Comparison of ENCODE assay signal across 19 mouse cellular contexts in the genomic region with DNA sequence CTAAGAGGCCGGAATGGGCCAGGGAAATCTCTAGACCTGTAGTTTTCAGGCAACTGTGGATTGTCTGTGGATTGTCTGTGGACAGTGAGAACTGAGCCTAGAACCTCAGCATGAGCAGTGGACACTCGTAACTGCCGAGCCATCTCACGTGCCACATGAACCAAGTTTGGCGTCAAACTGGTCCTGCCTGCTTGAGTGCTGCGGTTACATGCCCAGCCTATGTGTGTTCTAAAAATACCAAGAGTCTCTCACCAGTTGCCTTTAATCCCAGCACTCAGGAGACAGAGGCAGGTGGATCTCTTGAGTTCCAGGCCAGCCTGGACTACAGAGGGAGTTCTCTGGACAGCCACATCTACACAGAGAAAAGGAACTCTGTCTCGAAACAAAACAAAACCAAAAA. TPM values are rescaled to one million over a fixed set of nuclear protein-coding genes. Genes with fewer than 3 reads are reported as not detected.
DNase-seq lines count a peak whose midpoint lies in the region; ATAC-seq and TF ChIP-seq lines count a peak whose summit lies in the region.
"Had no signal": no experiment of that assay in that cellular context is flagged by ENCODE, and none has a peak within 500 bp of the region (broad histone marks: within the 10 kb centered on the region; RNA-seq: fewer than 3 reads in every experiment).

No protein-coding gene starts in this region.

- ATAC-seq in kidney, embryonic 16.5 days (ENCODE audit: low FRiP score, low TSS enrichment) = no peak
- ATAC-seq in liver, embryonic 15.5 days (ENCODE audit: insufficient read depth) = no peak
- no peak for ATAC-seq in forebrain, embryonic 16.5 days
- no peak for ATAC-seq in lung, postnatal 0 days
- ATAC-seq: midbrain, embryonic 15.5 days had no signal

- no peak for DNase-seq in kidney, postnatal 14 days
- peak; percentile 16 for DNase-seq in B cell, adult 2 months
- DNase-seq in lung, postnatal 0 days (ENCODE audit: low spot score) = no peak
- DNase-seq: adrenal gland, postnatal 36 days; cerebellum, adult 9-10 months; retina, postnatal 1 day; thymus, postnatal 14 days had no signal

- peaks cover 21% of the 10 kb centered on the region for H3K4me1 ChIP-seq in kidney, embryonic 16.5 days (ENCODE audit: insufficient read depth, low read length)
- H3K4me1 ChIP-seq in ES-Bruce4 (ENCODE audit: control insufficient read depth, insufficient read depth, low read length) = peaks cover 32% of the 10 kb centered on the region
- peaks cover 39% of the 10 kb centered on the region for H3K4me1 ChIP-seq in liver, embryonic 15.5 days (replicated peaks)
- no peaks in the 10 kb centered on the region for H3K4me1 ChIP-seq in forebrain, embryonic 16.5 days (replicated peaks; ENCODE audit: control insufficient read depth, insufficient read depth, low read length)
- H3K4me1 ChIP-seq in lung, postnatal 0 days (ENCODE audit: insufficient read depth, low read depth, low read length) = no peaks in the 10 kb centered on the region; the same call in none of the 2 replicates
- H3K4me1 ChIP-seq: forebrain, embryonic 12.5 days; limb, embryonic 13.5 days had no signal

- H3K9ac ChIP-seq in kidney, embryonic 16.5 days (replicated peaks; ENCODE audit: low read length) = no peak overlapping the region
- H3K9ac ChIP-seq in ES-Bruce4 (ENCODE audit: low read depth, poor library complexity, severe bottlenecking) = no peak overlapping the region
- no peak overlapping the region for H3K9ac ChIP-seq in liver, embryonic 15.5 days
- H3K9ac ChIP-seq in forebrain, embryonic 16.5 days (replicated peaks; ENCODE audit: low read depth, low read length) = no peak overlapping the region
- H3K9ac ChIP-seq in lung, postnatal 0 days (replicated peaks; ENCODE audit: low read depth) = no peak overlapping the region
- H3K9ac ChIP-seq: forebrain, embryonic 12.5 days; heart, embryonic 13.5 days; hindbrain, embryonic 13.5 days; limb, embryonic 13.5 days; lung, embryonic 15.5 days; midbrain, embryonic 15.5 days had no signal

- H3K9me3 ChIP-seq in kidney, embryonic 16.5 days (ENCODE audit: low read length) = no peaks in the 10 kb centered on the region
- H3K9me3 ChIP-seq in ES-Bruce4 (replicated peaks; ENCODE audit: control insufficient read depth, insufficient read depth, low read length, poor library complexity, severe bottlenecking) = no peaks in the 10 kb centered on the region
- no peaks in the 10 kb centered on the region for H3K9me3 ChIP-seq in liver, embryonic 15.5 days (replicated peaks)
- no peaks in the 10 kb centered on the region for H3K9me3 ChIP-seq in forebrain, embryonic 16.5 days (ENCODE audit: control insufficient read depth, low read length)
- no peaks in the 10 kb centered on the region for H3K9me3 ChIP-seq in lung, postnatal 0 days (ENCODE audit: low read length)
- H3K9me3 ChIP-seq: embryonic facial prominence, embryonic 10.5 days; forebrain, embryonic 12.5 days; heart, embryonic 13.5 days; hindbrain, embryonic 13.5 days; limb, embryonic 13.5 days; lung, embryonic 15.5 days; midbrain, embryonic 15.5 days had no signal

- TF ChIP-seq POLR2A in ES-Bruce4 (IDR thresholded peaks at IDR 0.05; ENCODE audit: insufficient read depth, low read length) = no peak

- peaks cover 40% of the 10 kb centered on the region for H3K36me3 ChIP-seq in kidney, embryonic 16.5 days (ENCODE audit: insufficient read depth, low read length)
- H3K36me3 ChIP-seq in ES-Bruce4 (ENCODE audit: control insufficient read depth, insufficient read depth, low read length, poor library complexity, severe bottlenecking) = peaks cover 22% of the 10 kb centered on the region
- H3K36me3 ChIP-seq in liver, embryonic 15.5 days (replicated peaks) = peaks cover 50% of the 10 kb centered on the region
- peaks cover 13% of the 10 kb centered on the region; the same call in 1 of the 2 replicates for H3K36me3 ChIP-seq in forebrain, embryonic 16.5 days (ENCODE audit: control insufficient read depth, insufficient read depth)
- H3K36me3 ChIP-seq in lung, postnatal 0 days (ENCODE audit: insufficient read depth, low read length) = peaks cover 41% of the 10 kb centered on the region

- 0 out of 2 replicates have a peak overlapping the region, but pooled peaks have one; percentile 15 for H3K27ac ChIP-seq in kidney, embryonic 16.5 days (ENCODE audit: low read length)
- H3K27ac ChIP-seq in ES-Bruce4 (ENCODE audit: insufficient read depth, low read length) = 0 out of 2 replicates have a peak overlapping the region, but pooled peaks have one; percentile 5
- peak overlapping the region; percentile 51 for H3K27ac ChIP-seq in liver, embryonic 15.5 days (replicated peaks)
- H3K27ac ChIP-seq in forebrain, embryonic 16.5 days (ENCODE audit: low read length) = no peak overlapping the region
- no peak overlapping the region for H3K27ac ChIP-seq in lung, postnatal 0 days (ENCODE audit: low read length)
- H3K27ac ChIP-seq: embryonic facial prominence, embryonic 10.5 days; forebrain, embryonic 12.5 days; heart, embryonic 13.5 days; hindbrain, embryonic 13.5 days; limb, embryonic 13.5 days; lung, embryonic 15.5 days; midbrain, embryonic 15.5 days had no signal

- WGBS in kidney, embryonic 16.5 days = 97% methylated on average over 7 of the region's 7 CpGs
- WGBS in liver, embryonic 15.5 days (ENCODE audit: insufficient replicate concordance) = 47% methylated on average over 7 of the region's 7 CpGs
- WGBS in forebrain, embryonic 16.5 days = 95% methylated on average over 7 of the region's 7 CpGs
- WGBS in lung, postnatal 0 days = 74% methylated on average over 7 of the region's 7 CpGs

- H3K4me2 ChIP-seq in kidney, embryonic 16.5 days (replicated peaks; ENCODE audit: low read depth, low read length) = no peak overlapping the region
- no peak overlapping the region for H3K4me2 ChIP-seq in liver, embryonic 15.5 days
- no peak overlapping the region for H3K4me2 ChIP-seq in forebrain, embryonic 16.5 days (ENCODE audit: low read length)
- H3K4me2 ChIP-seq in lung, postnatal 0 days (replicated peaks; ENCODE audit: low read depth, low read length) = no peak overlapping the region
- H3K4me2 ChIP-seq: forebrain, embryonic 12.5 days; heart, embryonic 13.5 days; hindbrain, embryonic 13.5 days; limb, embryonic 13.5 days; lung, embryonic 15.5 days; midbrain, embryonic 15.5 days had no signal

- no peak overlapping the region for H3K4me3 ChIP-seq in kidney, embryonic 16.5 days (ENCODE audit: low read length)
- H3K4me3 ChIP-seq in ES-Bruce4 (ENCODE audit: low read depth, low read length) = no peak overlapping the region
- no peak overlapping the region for H3K4me3 ChIP-seq in liver, embryonic 15.5 days (replicated peaks)
- H3K4me3 ChIP-seq in forebrain, embryonic 16.5 days (replicated peaks; ENCODE audit: low read length) = no peak overlapping the region
- no peak overlapping the region for H3K4me3 ChIP-seq in lung, postnatal 0 days (ENCODE audit: low read depth, low read length)
- H3K4me3 ChIP-seq: embryonic facial prominence, embryonic 10.5 days; forebrain, embryonic 12.5 days; heart, embryonic 13.5 days; hindbrain, embryonic 13.5 days; limb, embryonic 13.5 days; lung, embryonic 15.5 days; midbrain, embryonic 15.5 days had no signal

- no peaks in the 10 kb centered on the region for H3K27me3 ChIP-seq in kidney, embryonic 16.5 days (ENCODE audit: insufficient read depth, low read length)
- no peaks in the 10 kb centered on the region for H3K27me3 ChIP-seq in ES-Bruce4 (ENCODE audit: control insufficient read depth, insufficient read depth, low read length, poor library complexity, severe bottlenecking)
- no peaks in the 10 kb centered on the region for H3K27me3 ChIP-seq in liver, embryonic 15.5 days
- H3K27me3 ChIP-seq in forebrain, embryonic 16.5 days (replicated peaks; ENCODE audit: control insufficient read depth, insufficient read depth, low read length) = no peaks in the 10 kb centered on the region
- H3K27me3 ChIP-seq in lung, postnatal 0 days (replicated peaks; ENCODE audit: insufficient read depth, low read length) = no peaks in the 10 kb centered on the region
- H3K27me3 ChIP-seq: forebrain, embryonic 12.5 days; heart, embryonic 13.5 days; hindbrain, embryonic 13.5 days; limb, embryonic 13.5 days; lung, embryonic 15.5 days; midbrain, embryonic 15.5 days had no signal

- TF ChIP-seq CTCF in ES-Bruce4 (IDR thresholded peaks at IDR 0.05; ENCODE audit: low read depth, low read length) = no peak
- no peak for TF ChIP-seq CTCF in lung, postnatal 0 days (IDR thresholded peaks at IDR 0.05)

- TF ChIP-seq EP300 in ES-Bruce4 (IDR thresholded peaks at IDR 0.05; ENCODE audit: insufficient read depth, low read depth, low read length) = no peak
- no peak for TF ChIP-seq EP300 in lung, postnatal 0 days (IDR thresholded peaks at IDR 0.05)

RNA-seq across cellular contexts. Expression of a gene that starts 11.2 kb away (rescaled TPM):
- polyA plus RNA-seq in kidney, embryonic 16.5 days (2015; fragmentation: Nextera tagmentation; extraction: Ambion mirVana) = 4.3 and 6.7 TPM in 2 replicates
- 2.8 and 3.4 TPM in 2 replicates for polyA plus RNA-seq in ES-Bruce4 (2011; ENCODE audit: insufficient read depth, insufficient read length, low read depth, missing spikeins)
- polyA plus RNA-seq in liver, embryonic 15.5 days (2015; fragmentation: Nextera tagmentation; extraction: Ambion mirVana) = 0.30 and 0.39 TPM in 2 replicates
- polyA plus RNA-seq in forebrain, embryonic 16.5 days (2015; fragmentation: Nextera tagmentation; extraction: Ambion mirVana) = 21.1 and 24.1 TPM in 2 replicates
- 1.3 and 1.5 TPM in 2 replicates for polyA plus RNA-seq in lung, postnatal 0 days (2015; fragmentation: Nextera tagmentation; extraction: Ambion mirVana)

RNA-seq across cellular contexts. Expression of a gene that starts 30.6 kb away (rescaled TPM):
- polyA plus RNA-seq in kidney, embryonic 16.5 days (2015; fragmentation: Nextera tagmentation; extraction: Ambion mirVana) = 133 TPM in 2 replicates
- 228 and 231 TPM in 2 replicates for polyA plus RNA-seq in ES-Bruce4 (2011; ENCODE audit: insufficient read depth, insufficient read length, low read depth, missing spikeins)
- polyA plus RNA-seq in liver, embryonic 15.5 days (2015; fragmentation: Nextera tagmentation; extraction: Ambion mirVana) = 31.4 and 36.7 TPM in 2 replicates
- 140 and 159 TPM in 2 replicates for polyA plus RNA-seq in forebrain, embryonic 16.5 days (2015; fragmentation: Nextera tagmentation; extraction: Ambion mirVana)
- polyA plus RNA-seq in lung, postnatal 0 days (2015; fragmentation: Nextera tagmentation; extraction: Ambion mirVana) = 96.4 and 107 TPM in 2 replicates

RNA-seq across cellular contexts. Expression of a gene that starts 47.1 kb away (rescaled TPM):
- polyA plus RNA-seq in kidney, embryonic 16.5 days (2015; fragmentation: Nextera tagmentation; extraction: Ambion mirVana) = 428 and 460 TPM in 2 replicates
- 777 and 842 TPM in 2 replicates for polyA plus RNA-seq in ES-Bruce4 (2011; ENCODE audit: insufficient read depth, insufficient read length, low read depth, missing spikeins)
- polyA plus RNA-seq in liver, embryonic 15.5 days (2015; fragmentation: Nextera tagmentation; extraction: Ambion mirVana) = 185 and 242 TPM in 2 replicates
- polyA plus RNA-seq in forebrain, embryonic 16.5 days (2015; fragmentation: Nextera tagmentation; extraction: Ambion mirVana) = 298 and 306 TPM in 2 replicates
- 464 and 478 TPM in 2 replicates for polyA plus RNA-seq in lung, postnatal 0 days (2015; fragmentation: Nextera tagmentation; extraction: Ambion mirVana)

RNA-seq across cellular contexts. Expression of a gene that starts 53.6 kb away (rescaled TPM):
- polyA plus RNA-seq in kidney, embryonic 16.5 days (2015; fragmentation: Nextera tagmentation; extraction: Ambion mirVana) = 0.27 and 0.31 TPM in 2 replicates
- 0.99 TPM in 1 of 2 replicates, not detected in the other for polyA plus RNA-seq in ES-Bruce4 (2011; ENCODE audit: insufficient read depth, insufficient read length, low read depth, missing spikeins)
- not detected in 2 replicates for polyA plus RNA-seq in liver, embryonic 15.5 days (2015; fragmentation: Nextera tagmentation; extraction: Ambion mirVana)
- 0.57 and 0.85 TPM in 2 replicates for polyA plus RNA-seq in forebrain, embryonic 16.5 days (2015; fragmentation: Nextera tagmentation; extraction: Ambion mirVana)
- not detected in 2 replicates for polyA plus RNA-seq in lung, postnatal 0 days (2015; fragmentation: Nextera tagmentation; extraction: Ambion mirVana)
- polyA plus RNA-seq: heart, embryonic 13.5 days; kidney, adult 2 months had no signal

RNA-seq across cellular contexts. Expression of a gene that starts 54.6 kb away (rescaled TPM):
- 0.45 and 0.46 TPM in 2 replicates for polyA plus RNA-seq in kidney, embryonic 16.5 days (2015; fragmentation: Nextera tagmentation; extraction: Ambion mirVana)
- polyA plus RNA-seq in ES-Bruce4 (2011; ENCODE audit: insufficient read depth, insufficient read length, low read depth, missing spikeins) = 2.5 and 2.8 TPM in 2 replicates
- polyA plus RNA-seq in liver, embryonic 15.5 days (2015; fragmentation: Nextera tagmentation; extraction: Ambion mirVana) = 0.40 and 0.44 TPM in 2 replicates
- polyA plus RNA-seq in forebrain, embryonic 16.5 days (2015; fragmentation: Nextera tagmentation; extraction: Ambion mirVana) = 0.63 and 0.68 TPM in 2 replicates
- polyA plus RNA-seq in lung, postnatal 0 days (2015; fragmentation: Nextera tagmentation; extraction: Ambion mirVana) = 0.08 and 0.29 TPM in 2 replicates

Comparison
In these comparisons a context has a peak if more than half of its experiments do, and no peak if none do; other contexts are left out.
1. H3K27ac ChIP-seq: peak in kidney, embryonic 16.5 days (single experiment), ES-Bruce4 (single experiment) and liver, embryonic 15.5 days (single experiment); none in forebrain, embryonic 16.5 days (single experiment) and lung, postnatal 0 days (single experiment).
2. DNase-seq: peak in B cell, adult 2 months (2 of 2); none in kidney, postnatal 14 days (single experiment) and lung, postnatal 0 days (single experiment).